Mouse (Mus musculus) heart, adult 18-20 months (tissue): ENCODE measurements around the gene Dnajc5. TPM values are rescaled to one million over a fixed set of nuclear protein-coding genes. Genes with fewer than 3 reads are reported as not detected.

ENCODE experiments used
- DNase-seq, 2 experiments: peaks; one replicate each; pipeline ENCODE4 v3.0.0; 2021 to 2022; ENCODE audit warnings: mixed read lengths in 1 of 2
- total RNA-seq, 2 experiments: library from RNA; stranded (reverse); gene quantifications; 2 replicates each; pipeline ENCODE4 v1.2.3; 2021

The Dnajc5 gene
- total RNA-seq, 2 experiments from 2014 or later, result 59.0 to 64.0 TPM

- DNase-seq, result no peak
These were observed 68.9 kb downstream of the Dnajc5 start for GRCm38 (mm10) chr2:181589011-181589731.

- DNase-seq, result no peak
These were observed 69.4 kb downstream of the Dnajc5 start for GRCm38 (mm10) chr2:181589732-181590105.

GRCm38 (mm10) chr2:181590471-181590870, 70.2 kb downstream of the Dnajc5 start:
- DNase-seq, result no peak

GRCm38 (mm10) chr2:181591528-181592085, 71.3 kb downstream of the Dnajc5 start, which contains the start of gene Prpf6:
Gene Prpf6 (plus strand): TSS chr2:181591868.
- no peak for DNase-seq

- DNase-seq, result peak; percentile 48 to 69
These were observed 72.2 kb downstream of the Dnajc5 start, which contains the start of gene Zfp512b for GRCm38 (mm10) chr2:181592231-181593041. Gene Zfp512b (minus strand): TSS chr2:181592803.

- no peak for DNase-seq
These were observed 72.7 kb downstream of the Dnajc5 start for GRCm38 (mm10) chr2:181593042-181593421.

- no peak for DNase-seq
These were observed 73.7 kb downstream of the Dnajc5 start for GRCm38 (mm10) chr2:181593937-181594336.

- peak; percentile 54 to 61 for DNase-seq
These were observed 74.8 kb downstream of the Dnajc5 start for GRCm38 (mm10) chr2:181594946-181595696.

GRCm38 (mm10) chr2:181596221-181596960, 76.1 kb downstream of the Dnajc5 start:
- no peak for DNase-seq

GRCm38 (mm10) chr2:181597378-181598061, 77.2 kb downstream of the Dnajc5 start:
- no peak for DNase-seq

- peak; percentile 55 to 63 for DNase-seq
These were observed 78.4 kb downstream of the Dnajc5 start, which contains the start of gene Samd10 for GRCm38 (mm10) chr2:181598454-181599351. Gene Samd10 (minus strand): TSS chr2:181599212.

GRCm38 (mm10) chr2:181600226-181600758, 80.0 kb downstream of the Dnajc5 start:
- DNase-seq, result no peak

- DNase-seq, result peak; percentile 97
These were observed 80.8 kb downstream of the Dnajc5 start for GRCm38 (mm10) chr2:181600828-181601750.

- no peak for DNase-seq
These were observed 81.5 kb downstream of the Dnajc5 start for GRCm38 (mm10) chr2:181601751-181602145.

GRCm38 (mm10) chr2:181602367-181602766, 82.1 kb downstream of the Dnajc5 start:
- no peak for DNase-seq
